Mouse (Mus musculus) heart, adult 18-20 months (tissue): ENCODE results near the gene Camsap2. TPM values are rescaled to one million over a fixed set of nuclear protein-coding genes. Genes with fewer than 3 reads are reported as not detected.

Experiments used
- DNase-seq, 2 experiments: peaks; one replicate each; pipeline ENCODE4 v3.0.0; 2021 to 2022; ENCODE audit warnings: mixed read lengths in 1 of 2
- total RNA-seq, 2 experiments: library from RNA; stranded (reverse); gene quantifications; 2 replicates each; pipeline ENCODE4 v1.2.3; 2021

Camsap2 gene
- total RNA-seq, 2 experiments from 2014 or later: 21.1 to 21.3 TPM

- DNase-seq: no peak
Measured at GRCm38 (mm10) chr1:136222386-136222785, 123.5 kb downstream of the Camsap2 start.

DNA sequence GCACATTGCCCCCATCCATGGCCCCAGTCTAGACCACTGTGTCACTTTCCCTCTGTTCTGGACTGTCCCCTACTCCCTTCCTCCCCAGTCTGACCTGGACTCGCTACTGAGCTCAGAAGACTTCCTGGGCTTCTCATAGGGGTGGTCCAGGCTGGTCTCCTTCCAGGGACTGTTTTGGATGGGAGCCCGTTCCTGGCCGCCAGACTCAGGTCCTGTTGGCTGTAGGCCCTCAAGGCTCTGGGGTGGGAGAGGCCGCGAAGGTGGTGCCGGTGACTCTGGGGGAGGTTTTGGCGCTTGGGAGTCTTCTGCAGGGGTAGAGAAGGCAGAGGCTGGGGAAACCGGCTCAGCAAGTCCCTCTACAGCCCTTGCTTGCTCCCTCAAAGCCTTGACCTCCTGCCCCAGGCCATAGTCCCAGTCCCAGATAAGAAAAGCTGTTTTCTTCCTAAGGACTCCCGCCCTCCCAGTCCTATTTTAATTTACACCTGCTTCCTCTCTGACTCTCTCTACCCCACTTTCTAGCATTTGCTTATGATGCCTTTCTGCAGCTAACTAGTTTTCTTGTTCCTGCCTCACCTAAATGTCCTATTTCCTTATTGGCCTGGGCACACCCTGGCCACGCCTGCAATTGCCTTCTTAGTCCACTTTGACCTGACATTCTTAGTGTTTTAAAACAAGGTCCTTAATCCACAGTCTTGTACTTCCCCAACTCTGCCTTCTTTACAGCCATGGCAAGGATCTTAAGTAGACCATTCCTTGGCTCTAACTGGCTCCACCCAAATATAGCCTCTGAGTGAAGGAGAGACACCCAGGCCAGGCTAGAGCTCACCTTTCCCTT, 125.7 kb downstream of the Camsap2 start:
- no peak for DNase-seq

Other genes with a start within 250 kb of the Camsap2 start
- 1 to 10 TPM in 1 of 2 experiments, under 1 TPM in 1; 0.77 to 2.6 TPM for gene Kif21b, start 214.7 kb downstream of the Camsap2 start, total RNA-seq
- gene Mroh3, start 133.3 kb downstream of the Camsap2 start, total RNA-seq: not detected
- gene Inava, start 111.8 kb downstream of the Camsap2 start, total RNA-seq: not detected
- not detected for gene Gpr25, start 85.2 kb downstream of the Camsap2 start, total RNA-seq
- gene Ddx59, start 69.2 kb upstream of the Camsap2 start, total RNA-seq: 10 to 100 TPM; 12.4 to 15.3 TPM
- under 1 TPM; 0.10 to 0.15 TPM for gene Kif14, start 120.2 kb upstream of the Camsap2 start, total RNA-seq